Mouse (Mus musculus) G1E (cell line): ENCODE measurements around the gene Fam222b. TPM values are rescaled to one million over a fixed set of nuclear protein-coding genes. Genes with fewer than 3 reads are reported as not detected.
"Not testable (repeated sequence)": the region's sequence is repeated elsewhere in the genome, so short reads cannot be mapped to it uniquely, and the experiment has no call there.

Experiments
- ATAC-seq: 2 replicates; pipeline ENCODE4 v1.8.0; 2016; ENCODE audit warnings: mild to moderate bottlenecking; ENCODE audit not compliant: insufficient number of reproducible peaks, poor library complexity, low FRiP score, severe bottlenecking; ENCODE audit errors: extremely low read depth
- DNase-seq: peaks from one replicate; pipeline ENCODE4 v3.0.0; 2012; ENCODE audit warnings: low spot score
- H3K27me3 ChIP-seq: 2 replicates; pipeline ENCODE4 v1.6.1; 2012; ENCODE audit warnings: mild to moderate bottlenecking, low read length, inconsistent platforms; ENCODE audit not compliant: insufficient read depth
- H3K36me3 ChIP-seq: replicated peaks from 2 replicates; pipeline ENCODE3; 2012; ENCODE audit warnings: mild to moderate bottlenecking, inconsistent platforms
- H3K4me1 ChIP-seq: 2 replicates; pipeline ENCODE4 v1.6.1; 2012; ENCODE audit warnings: low read depth, low read length, inconsistent platforms, mixed read lengths; ENCODE audit not compliant: insufficient read depth
- H3K4me3 ChIP-seq: 2 replicates; pipeline ENCODE4 v1.5.1; 2012; ENCODE audit warnings: low read depth, mild to moderate bottlenecking, inconsistent platforms, low read length, moderate library complexity, mixed read lengths
- H3K9me3 ChIP-seq: replicated peaks from 2 replicates; pipeline ENCODE4 v1.6.1; 2012; ENCODE audit warnings: inconsistent platforms
- CTCF ChIP-seq: IDR thresholded peaks from 2 replicates; pipeline ENCODE4 v1.5.1; 2012; ENCODE audit warnings: low read depth, low read length, inconsistent platforms, mixed read lengths
- GATA1 ChIP-seq: IDR thresholded peaks from 2 replicates; pipeline ENCODE4 v1.6.1; 2012; ENCODE audit warnings: borderline replicate concordance, low read length, inconsistent platforms, mixed read lengths
- GATA2 ChIP-seq: IDR thresholded peaks from 2 replicates; pipeline ENCODE4 v1.6.1; 2012; ENCODE audit warnings: low read depth, low read length, inconsistent platforms, borderline replicate concordance
- POLR2AphosphoS5 ChIP-seq: IDR thresholded peaks from 2 replicates; pipeline ENCODE4 v1.6.1; 2012; ENCODE audit warnings: low read depth, low read length, inconsistent platforms; ENCODE audit not compliant: insufficient replicate concordance
- TAL1 ChIP-seq: conservative IDR thresholded peaks from 2 replicates; pipeline ENCODE4 v1.6.1; 2012; ENCODE audit warnings: low read depth, low read length, inconsistent platforms, mixed read lengths
- polyA plus RNA-seq: library from polyadenylated mRNA; stranded (reverse); fragments of >175 nt; gene quantifications from 2 replicates; pipeline ENCODE4 v1.2.3, GENCODE M21; 2012
- total RNA-seq, 2 experiments: library from RNA; stranded (forward) in 1 of 2; stranded (reverse) in 1 of 2; fragments of 200-1000 nt in 1 of 2; fragments of >200 nt in 1 of 2; fragmentation: Nextera tagmentation in 1 of 2; gene quantifications; 2 replicates each; pipeline ENCODE4 v1.2.3; 2014 to 2017

Fam222b gene
- total and polyA plus RNA-seq, 3 experiments: 1.5 to 28.9 (median 18.1) TPM

DNA sequence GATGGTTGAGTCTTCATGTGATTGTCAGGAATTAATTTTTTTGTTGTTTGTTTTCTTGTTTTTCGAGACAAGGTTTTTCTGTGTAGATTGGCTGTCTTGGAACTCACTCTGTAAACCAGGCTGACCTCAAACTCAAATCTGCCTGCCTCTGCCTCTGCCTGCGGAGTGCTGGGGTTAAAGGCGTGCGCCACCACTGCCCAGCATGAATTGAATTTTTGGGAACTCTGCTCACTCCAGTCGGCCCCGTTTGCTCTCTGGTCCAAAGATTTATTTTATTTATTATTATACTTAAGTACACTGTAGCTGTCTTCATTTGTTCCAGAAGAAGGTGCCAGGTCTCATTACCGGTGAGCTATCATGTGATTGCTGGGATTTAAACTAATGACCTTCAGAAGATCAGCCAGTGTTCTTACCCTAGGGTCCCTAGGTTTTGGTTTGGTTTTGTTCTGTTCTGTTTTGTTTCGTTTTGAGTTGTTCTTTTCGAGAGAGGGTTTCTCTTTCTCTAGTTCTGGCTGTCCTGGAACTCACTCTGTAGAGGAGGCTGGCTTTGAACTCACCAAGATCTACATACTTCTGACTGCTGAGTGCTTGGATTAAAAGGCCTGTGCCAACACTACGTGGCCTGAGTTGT lies 89.5 kb downstream of the Fam222b start:
- Histone ChIP-seq H3K4me1 (peaks cover 49% of the 10 kb centered on the region), H3K4me3 (peak overlapping the region; percentile 95), H3K27me3 (peaks cover 27% of the 10 kb centered on the region), H3K9me3 (no peaks in the 10 kb centered on the region), H3K36me3 (peaks cover 37% of the 10 kb centered on the region)
- ATAC-seq: no peak
- no peak for DNase-seq
- TF ChIP-seq CTCF (no peak), GATA2 (no peak)

DNA sequence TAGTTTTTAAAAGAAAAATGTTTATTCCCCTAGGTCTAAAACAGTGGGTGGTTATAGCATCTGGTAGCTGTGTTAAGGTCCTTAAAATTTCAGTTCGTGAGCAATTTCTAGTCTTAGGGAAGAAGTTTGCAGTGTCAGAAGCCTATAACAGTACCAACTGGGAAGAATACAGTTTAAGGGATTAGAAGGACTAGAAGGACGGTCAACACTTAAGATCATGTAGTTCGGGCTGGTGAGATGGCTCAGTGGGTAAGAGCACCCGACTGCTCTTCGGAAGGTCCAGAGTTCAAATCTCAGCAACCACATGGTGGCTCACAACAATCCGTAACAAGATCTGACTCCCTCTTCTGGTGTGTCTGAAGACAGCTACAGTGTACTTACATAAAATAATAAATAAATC lies 90.2 kb downstream of the Fam222b start:
- not testable (repeated sequence) for DNase-seq, ATAC-seq, H3K9me3 ChIP-seq, H3K4me3 ChIP-seq
- Histone ChIP-seq H3K27me3 (peaks cover 35% of the 10 kb centered on the region), H3K4me1 (peaks cover 49% of the 10 kb centered on the region), H3K36me3 (peaks cover 30% of the 10 kb centered on the region)

DNA sequence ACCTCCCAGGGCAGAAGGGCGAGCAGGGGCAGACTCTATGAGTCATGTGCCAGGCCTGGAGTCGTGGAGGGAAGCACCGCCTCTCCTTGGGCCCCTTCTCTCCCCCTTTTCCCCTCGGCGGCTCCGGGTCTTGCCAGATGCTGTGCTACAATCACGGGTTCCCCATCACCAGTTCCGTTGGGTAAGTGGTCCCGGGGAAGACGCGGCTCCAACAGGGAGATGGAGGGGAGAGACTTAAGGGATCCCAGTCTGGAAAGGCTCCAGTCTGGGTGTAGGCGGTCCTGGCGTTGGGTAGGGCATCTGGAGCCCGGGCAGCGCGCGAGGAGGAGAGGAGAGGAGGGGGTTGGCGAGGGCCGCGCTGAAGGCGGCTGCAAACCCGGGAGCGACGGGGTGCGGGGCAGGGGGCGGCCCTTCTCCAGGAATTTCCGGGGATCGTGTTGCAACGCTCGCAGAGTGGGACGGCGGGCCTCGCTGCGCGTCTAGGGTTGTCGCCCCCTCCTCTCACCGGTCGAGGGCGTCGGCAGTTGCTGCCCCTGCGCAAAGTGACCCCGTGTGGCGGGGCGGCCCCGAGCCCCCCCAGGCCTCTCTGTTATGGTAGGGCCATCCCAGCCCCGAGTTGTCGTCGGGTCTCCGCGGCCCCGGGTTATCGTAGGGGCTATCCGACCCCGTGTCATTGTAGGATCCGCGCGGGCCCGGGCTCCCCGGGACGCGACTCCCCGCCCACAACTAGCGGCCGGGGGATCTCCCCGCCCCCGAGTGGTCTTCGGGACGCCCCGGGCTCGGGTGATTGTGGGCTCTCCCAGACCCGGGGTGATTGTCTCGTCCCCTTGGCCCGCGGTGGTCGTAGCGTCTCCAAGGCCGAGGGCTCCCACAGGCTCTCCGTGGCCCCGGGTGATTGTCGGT lies 94.1 kb downstream of the Fam222b start, which contains the start of gene Rab34:
TSS of gene Rab34 (plus strand) at position 100 of the 903 bp plus-strand sequence.
- Histone ChIP-seq H3K4me1 (peaks cover 32% of the 10 kb centered on the region), H3K27me3 (peaks cover 69% of the 10 kb centered on the region), H3K36me3 (no peaks in the 10 kb centered on the region), H3K4me3 (peak within 1 kb of the TSS; percentile 65; the same call in 1 of the 2 replicates), H3K9me3 (0 out of 2 replicates have a peak, but pooled peaks cover 4% of the 10 kb centered on the region)
- no peak for TF ChIP-seq GATA2
- no peak for TF ChIP-seq TAL1
- no peak for TF ChIP-seq POLR2AphosphoS5
- TF ChIP-seq GATA1: no peak
- no peak for DNase-seq
- no peak for ATAC-seq

DNA sequence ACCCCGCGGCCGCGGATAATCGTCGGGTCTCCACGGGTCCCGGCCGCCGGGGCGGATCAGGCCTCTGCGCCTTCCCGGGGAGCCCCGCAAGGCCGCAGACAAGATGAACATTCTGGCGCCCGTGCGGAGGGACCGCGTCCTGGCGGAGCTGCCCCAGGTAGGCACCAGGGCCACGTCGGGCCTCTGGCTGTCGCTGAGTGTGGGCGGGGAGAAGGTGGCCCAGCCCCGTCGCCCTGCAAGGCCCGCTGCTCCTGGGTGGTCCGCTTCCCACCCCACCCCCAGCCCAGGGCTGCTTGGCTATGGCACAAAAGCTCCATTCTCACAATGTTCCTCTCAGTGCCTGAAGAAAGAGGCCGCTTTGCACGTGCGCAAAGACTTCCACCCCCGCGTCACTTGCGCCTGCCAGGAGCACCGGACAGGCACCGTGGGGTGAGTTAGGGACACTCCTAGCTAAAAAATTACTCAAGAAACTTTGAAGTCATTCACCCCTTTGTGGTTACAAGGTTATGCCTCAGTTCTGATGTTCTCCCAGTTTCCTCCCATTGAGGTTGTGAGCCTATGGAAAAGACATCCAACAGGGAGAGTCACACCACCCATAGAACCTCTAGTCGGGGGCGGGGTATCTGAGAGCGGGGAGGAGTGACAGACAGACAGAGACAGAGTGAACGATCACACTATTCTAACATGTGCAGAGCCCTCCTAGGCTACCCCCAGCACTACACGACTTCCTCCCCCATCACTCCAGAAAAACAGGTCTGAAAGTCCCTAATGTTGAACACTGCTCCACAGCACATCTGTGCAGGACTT lies 95.0 kb downstream of the Fam222b start:
- DNase-seq: no peak
- H3K4me3 ChIP-seq: peak overlapping the region; percentile 65; the same call in 1 of the 2 replicates
- H3K36me3 ChIP-seq: no peaks in the 10 kb centered on the region
- no peak for ATAC-seq
- H3K27me3 ChIP-seq: peaks cover 77% of the 10 kb centered on the region
- H3K9me3 ChIP-seq: 0 out of 2 replicates have a peak, but pooled peaks cover 4% of the 10 kb centered on the region
- peaks cover 31% of the 10 kb centered on the region for H3K4me1 ChIP-seq
- no peak for TF ChIP-seq TAL1

DNA sequence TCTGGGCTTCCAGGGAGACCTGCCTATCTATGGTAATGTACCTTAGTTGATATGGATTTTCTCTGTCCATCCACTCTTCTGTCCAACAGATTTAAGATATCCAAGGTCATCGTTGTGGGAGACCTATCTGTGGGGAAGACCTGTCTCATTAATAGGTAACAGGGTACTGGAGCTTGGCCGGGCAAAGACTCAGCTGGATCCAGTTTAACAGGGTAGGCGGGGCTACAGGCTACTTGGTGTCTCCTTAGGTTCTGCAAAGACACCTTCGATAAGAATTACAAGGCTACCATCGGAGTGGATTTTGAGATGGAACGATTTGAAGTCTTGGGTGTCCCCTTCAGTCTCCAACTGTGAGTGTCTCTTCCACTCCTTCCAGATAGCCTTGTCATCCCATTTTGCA lies 95.6 kb downstream of the Fam222b start:
- Histone ChIP-seq H3K4me3 (no peak overlapping the region), H3K4me1 (peaks cover 33% of the 10 kb centered on the region), H3K36me3 (no peaks in the 10 kb centered on the region), H3K9me3 (0 out of 2 replicates have a peak, but pooled peaks cover 4% of the 10 kb centered on the region), H3K27me3 (peaks cover 81% of the 10 kb centered on the region)
- DNase-seq (no peak), ATAC-seq (no peak)
- no peak for TF ChIP-seq POLR2AphosphoS5
- TF ChIP-seq CTCF: no peak
- TF ChIP-seq GATA1: no peak
- no peak for TF ChIP-seq GATA2
- no peak for TF ChIP-seq TAL1

DNA sequence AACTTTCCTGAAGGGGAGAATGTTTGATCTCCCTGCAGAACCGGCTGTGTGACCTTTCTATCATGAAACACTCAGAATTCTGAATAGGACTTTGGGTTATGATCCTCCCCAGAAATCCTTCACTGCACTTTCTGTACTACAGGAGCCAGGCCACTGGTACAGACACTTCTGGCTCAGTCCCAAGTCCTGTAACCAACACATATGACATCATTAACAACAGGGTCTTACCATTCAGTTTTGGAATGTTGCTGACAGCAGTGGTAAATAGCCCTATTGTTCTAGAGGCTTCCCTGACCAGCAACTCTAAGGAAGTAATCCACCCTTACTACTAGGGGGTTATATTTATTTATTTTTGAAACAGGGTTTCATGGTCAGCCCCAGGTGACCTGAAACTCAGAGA lies 98.7 kb downstream of the Fam222b start, which contains the start of gene Proca1:
TSS of gene Proca1 (plus strand) at position 280 of the 400 bp plus-strand sequence.
- TF ChIP-seq CTCF: no peak
- TF ChIP-seq TAL1: no peak
- no peak for TF ChIP-seq GATA1
- TF ChIP-seq POLR2AphosphoS5: no peak
- no peak for TF ChIP-seq GATA2
- H3K9me3 ChIP-seq: 0 out of 2 replicates have a peak, but pooled peaks cover 4% of the 10 kb centered on the region
- peaks cover 62% of the 10 kb centered on the region for H3K27me3 ChIP-seq
- ATAC-seq (no peak), DNase-seq (no peak)
- peaks cover 43% of the 10 kb centered on the region for H3K4me1 ChIP-seq
- peak within 1 kb of the TSS; percentile 71; the same call in 1 of the 2 replicates for H3K4me3 ChIP-seq
- H3K36me3 ChIP-seq: no peaks in the 10 kb centered on the region
